Mouse (Mus musculus) retina, embryonic 14.5 days (tissue): Measurements from ENCODE around the gene Chchd6.
A peak's percentile ranks its signal among the peaks of the same experiment; 100 is the strongest.

Experiments
- DNase-seq: peaks from one replicate; pipeline ENCODE4 v3.0.0-alpha.2; 2015; ENCODE audit warnings: low spot score

Chchd6 gene

DNA sequence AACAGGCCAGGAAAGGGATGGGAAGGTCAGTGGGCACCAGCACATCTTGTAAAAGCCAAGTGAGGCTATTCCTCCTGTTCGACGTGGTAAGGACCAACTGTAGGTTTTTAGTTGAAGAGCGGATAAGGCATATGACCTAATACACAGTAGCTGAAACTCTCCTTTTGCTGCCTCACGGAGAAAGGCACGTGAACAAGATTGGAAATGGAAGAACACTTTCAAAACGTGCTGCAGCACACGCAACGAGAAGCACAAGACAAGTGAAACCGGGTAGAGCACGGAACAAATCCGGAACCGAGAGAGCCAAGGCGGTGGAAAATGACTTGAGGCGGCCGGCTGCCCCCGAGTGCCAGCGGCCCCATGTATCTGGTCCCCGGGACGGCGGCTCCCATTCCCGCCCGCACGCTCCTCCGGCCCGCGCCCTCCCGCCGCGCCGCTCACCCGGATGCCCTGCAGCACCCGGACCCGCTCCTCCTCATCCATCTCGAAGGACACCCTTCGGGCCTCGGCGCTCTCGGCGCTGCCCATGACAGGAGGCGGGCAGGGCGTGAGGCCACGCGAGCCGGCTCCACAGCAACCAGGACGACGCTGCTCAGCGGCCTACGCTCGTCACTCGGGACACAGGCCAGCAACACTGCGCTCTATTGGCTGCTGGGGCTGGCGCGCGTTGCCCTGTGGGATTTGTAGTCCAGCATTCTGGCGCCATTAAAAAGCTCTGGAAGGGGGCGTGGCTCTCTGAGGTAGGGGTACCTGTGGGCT lies at the start of gene Chchd6:
Gene Chchd6 (minus strand): TSS at position 635 of the 759 bp plus-strand sequence.
- DNase-seq, result peak; percentile 97

DNA sequence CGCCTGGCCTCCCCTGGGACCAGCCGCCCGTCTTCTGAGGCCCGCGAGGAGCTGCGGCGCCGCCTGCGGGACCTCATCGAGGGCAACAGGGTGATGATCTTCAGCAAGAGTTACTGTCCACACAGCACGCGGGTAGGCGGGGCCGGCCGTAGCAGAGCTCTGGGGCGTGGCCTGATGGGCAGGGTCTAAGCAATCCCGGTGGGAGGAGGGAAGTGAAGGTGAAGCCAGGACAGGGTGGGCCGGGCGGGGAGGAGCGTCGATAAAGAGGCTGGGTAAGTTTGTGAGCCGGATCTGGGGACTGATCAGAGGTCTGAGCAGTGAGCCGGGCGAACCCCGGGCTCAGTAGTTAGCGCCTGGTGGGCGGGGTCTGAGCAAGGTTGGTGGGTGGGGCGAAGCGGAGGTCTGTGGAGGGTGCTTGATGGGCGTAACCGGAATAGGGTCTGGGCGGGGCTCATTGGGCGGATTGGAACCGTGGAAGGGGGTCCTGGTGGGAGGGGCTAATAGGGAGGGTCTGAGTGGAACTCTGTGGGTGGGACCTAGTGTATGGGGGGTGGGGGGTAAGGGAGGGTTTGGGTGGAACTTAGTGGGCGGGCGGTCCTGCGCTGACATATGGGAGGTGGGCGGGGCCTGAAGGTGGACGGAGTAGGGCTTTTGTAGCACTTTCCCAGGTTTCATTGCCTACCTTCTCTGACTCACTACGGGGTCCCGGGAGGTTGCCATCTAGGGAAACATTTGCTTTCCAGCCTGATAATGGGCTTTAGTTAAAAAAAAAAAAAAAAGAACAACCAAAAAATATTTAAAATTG lies 49.0 kb upstream of the Chchd6 start:
- peak; percentile 93 for DNase-seq

DNA sequence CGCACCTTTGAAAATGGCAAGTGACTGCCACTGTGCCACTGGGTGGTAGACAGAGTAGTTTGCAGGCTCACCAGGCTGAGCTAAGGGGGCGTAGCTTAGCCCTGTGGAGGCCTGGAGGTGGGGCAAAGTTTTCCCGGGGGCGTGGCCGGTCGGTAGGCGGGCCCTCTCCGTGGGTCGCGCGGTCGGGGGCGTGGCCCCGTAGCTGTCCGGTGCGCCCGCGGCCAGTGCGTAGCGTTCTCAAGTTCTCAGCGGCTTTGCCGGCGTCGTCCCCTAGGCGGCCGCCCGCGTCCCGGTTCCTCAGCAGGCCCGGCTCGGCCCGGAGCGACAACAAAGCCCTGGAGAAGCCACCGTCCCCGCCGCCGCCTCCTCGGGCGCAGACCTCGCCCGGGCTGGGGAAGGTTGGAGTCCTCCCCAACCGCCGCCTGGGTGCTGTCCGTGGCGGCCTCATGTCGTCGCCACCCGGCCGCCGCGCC lies 48.4 kb upstream of the Chchd6 start, which contains the start of gene Txnrd3:
Gene Txnrd3 (plus strand): TSS at position 191 of the 473 bp plus-strand sequence.
- peak; percentile 94 for DNase-seq

DNA sequence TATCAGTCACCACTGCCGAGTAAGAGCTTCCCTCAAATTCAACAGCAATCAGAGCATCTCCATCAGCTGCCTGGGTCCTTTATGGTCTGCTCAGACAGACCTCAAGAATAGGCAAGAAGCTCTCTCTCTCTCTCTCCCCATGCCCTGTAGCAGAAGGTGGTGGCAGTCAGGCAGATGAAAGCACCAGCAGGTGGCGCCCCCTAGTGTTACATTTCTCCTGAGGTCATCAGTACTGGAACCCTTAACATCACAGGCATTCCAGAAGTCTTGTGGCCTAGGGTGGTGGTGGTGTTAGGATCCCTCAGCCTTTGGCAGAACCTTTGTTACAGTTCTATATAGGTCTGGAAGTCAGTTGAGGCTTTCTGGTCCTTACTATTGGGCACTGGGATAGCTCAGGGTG lies 43.6 kb upstream of the Chchd6 start:
- peak; percentile 76 for DNase-seq

DNA sequence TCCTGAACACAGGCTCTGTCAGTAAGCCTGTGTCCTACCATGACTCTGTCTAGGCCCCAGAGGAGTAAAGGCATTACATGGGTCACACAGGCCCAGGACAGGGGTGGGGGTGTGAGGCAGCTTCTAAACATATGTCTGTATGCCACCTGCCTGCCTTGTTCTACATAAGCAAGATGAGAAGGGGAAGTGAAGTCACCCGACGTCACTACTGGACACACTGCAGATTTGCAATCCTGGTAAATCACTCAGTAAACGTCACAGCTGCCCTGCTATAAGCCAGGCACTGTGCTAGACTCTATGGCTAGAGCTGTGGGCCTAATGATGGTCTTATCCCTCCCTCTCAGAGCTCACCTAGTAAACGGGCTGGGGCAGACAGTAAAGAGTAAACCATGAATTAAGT lies 42.5 kb upstream of the Chchd6 start:
- DNase-seq, result no peak

DNA sequence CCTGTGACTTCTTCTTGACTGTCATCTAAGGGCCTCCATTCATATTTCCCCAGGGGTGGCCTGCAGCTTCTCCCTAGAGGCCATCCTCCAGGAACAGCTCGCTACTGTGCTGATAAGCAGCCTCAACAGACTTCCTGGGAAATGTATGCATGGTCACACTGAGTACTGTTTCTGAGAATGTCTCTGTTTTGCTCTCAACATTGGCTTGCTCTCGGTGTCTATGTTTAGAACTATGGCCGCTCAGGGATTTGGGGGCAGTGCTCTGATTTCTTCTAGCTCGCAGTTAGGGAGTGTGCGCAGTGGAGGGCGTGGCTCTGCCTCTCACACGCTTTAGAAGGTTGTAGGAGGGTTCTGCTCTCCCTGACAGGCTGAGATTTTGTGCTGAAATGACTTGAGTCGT lies 38.9 kb upstream of the Chchd6 start:
- DNase-seq, result no peak

DNA sequence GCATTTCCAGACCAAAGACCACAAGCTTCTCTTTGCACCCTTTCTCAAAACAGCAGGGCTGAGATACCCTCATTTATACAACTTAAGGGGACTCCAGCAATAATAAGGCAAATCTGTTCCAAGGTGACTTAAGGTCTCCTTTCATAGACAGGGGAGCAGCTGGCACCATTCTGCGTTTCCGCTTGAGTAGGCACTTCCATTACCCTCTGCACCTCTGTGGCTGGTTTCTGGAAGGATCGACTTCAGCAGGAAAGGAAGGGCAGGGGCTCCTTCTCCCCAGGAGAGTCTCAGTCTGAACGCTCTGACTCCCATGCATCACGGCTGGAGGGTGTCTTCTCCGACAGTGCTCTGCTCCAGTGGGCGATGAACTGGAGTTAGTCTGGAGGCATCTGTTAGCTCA lies 37.7 kb upstream of the Chchd6 start:
- peak; percentile 43 for DNase-seq

DNA sequence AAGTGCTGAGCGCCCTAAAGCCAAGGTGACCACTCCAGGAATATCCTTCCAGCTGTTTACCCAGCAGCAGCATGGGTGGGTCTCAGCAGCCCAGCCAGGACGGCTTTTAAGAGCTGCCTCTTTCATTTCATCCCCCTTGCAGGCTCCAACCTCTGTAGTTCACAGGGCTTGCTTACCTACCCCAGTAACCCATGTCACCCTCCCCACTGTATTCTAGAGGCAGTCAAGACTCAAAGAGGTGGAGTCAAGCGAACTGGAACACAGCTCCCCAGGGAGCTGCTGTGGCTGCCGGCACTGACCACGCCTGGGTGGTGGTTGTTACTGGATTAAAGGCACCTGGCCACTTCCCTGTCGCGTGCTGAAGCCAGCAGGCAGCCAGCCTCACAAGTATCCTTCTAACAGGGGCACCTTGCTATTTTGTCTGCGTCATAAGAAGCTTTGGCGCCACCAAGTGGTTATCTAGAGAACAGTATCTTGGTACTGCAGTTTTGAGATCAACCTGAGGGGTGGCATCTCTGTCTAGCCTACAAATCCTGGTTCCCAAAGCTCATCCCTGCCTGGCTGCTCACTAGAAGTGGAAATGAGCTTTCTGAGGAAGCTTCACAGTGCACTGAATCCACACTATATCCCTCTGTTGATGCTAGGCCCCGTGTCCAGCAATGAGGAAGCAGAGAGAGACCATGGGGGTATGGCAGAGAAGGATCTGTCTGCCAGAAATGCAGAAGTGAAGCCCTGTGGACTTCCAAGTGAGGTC lies 36.5 kb upstream of the Chchd6 start:
- DNase-seq, result peak; percentile 90

DNA sequence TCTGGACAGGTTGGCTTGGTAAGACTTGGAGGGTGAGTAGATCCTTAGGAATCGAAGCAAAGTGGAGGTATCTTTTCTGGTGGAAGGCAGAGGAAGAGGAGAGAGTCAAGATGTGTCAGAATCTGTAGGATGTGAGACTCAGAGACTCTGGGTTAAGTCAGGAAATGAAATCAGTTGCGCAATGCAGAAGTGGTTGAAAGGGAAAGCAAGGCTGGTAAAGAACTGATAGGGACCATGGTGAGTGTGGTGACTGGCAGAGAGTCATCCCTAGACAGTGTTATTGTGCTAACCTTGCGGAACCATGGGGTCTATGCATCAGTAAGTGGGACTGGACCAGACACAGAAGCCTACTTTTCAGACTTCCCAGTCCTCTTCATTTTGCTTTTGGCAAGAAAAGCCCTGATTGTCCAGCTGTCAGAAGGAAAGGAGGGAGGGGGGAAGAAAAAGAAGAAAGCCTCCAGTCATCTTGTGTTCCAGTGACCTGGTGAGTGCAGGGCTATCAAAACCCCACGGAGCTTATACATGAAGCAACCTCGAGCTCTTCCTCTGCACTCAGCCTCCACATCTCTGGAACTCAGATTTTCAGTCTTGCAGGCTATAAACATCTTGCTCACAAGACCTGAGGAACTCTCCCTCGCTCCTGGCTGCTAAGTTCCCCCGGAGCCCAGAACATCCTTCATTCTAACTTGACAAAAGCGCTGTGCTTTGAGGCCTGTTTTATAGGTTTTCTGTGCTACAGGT lies 32.8 kb upstream of the Chchd6 start:
- DNase-seq, result no peak

DNA sequence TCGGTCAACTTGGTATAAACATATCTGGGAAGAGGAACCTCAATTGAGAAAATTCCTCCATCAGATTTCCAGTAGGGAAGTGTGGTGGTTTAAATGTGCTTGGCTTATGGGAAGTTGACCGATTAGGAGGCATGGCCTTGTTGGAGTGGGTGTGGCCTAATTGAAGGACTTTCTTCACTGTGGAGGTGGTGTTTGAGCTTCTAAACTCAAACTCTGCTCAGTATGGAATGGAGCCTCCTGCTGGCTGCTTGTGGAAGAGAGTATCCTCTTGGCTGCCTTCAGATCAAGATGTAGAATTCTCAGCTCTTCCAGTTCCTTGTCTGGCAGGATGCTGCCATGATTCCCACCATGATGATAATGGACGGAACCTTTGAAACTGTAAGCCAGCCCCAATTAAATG lies 27.2 kb upstream of the Chchd6 start:
- DNase-seq, result no peak

DNA sequence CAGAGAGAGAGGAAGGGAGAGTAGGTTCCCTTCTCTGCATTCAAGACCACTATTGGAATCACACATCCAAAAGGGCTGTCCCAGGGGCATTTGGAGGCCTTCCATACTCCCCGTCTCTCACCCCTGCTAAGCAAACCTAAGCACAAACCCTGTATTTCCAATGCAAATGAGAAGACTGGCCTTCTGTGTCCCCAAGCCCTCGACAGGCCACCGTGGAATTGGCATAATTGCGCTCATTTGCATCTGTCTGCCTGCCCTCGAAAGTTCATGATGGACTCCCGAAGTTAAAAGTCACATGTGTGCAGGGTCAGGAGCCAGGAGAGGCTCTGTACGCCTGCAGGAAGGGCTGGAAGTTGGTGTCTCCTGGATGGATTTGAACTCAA lies 19.9 kb upstream of the Chchd6 start:
- no peak for DNase-seq

DNA sequence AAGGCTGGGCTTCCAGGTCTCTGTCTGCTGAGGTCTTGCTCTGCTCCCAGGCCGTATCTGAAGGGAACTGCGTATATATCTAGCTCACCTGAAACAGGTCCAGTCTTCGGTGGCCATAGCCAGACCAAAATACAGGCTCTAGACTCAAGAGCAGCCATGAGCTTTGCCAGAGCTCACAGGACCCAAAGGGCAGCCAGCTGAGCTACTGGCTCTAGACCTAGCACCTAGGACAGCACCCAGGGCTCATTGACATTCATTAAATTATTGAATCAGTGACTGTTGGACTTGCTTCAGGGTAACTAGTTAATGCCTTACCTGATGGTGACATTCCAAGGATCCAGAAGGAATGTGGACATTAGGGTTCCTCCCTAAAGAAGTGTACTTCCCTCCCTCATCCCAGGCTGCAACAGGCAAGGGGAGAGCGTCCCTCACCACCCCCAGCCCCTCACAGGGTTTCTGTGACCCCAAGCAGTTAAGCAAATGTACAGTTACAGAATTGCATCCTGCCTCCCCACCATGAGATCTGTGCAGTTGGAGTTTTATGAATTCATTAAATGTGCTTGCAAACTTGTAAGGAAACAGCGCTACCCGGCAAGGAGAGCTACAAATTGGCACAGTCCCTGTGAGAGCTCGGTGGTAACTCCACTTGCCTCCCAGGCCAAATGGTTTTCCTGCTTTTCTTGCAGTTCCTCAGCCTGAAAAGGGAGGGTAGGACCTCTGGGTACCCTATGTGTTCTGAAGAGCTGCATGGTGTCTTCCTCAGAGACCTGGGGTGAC lies 19.3 kb upstream of the Chchd6 start:
- DNase-seq, result no peak

DNA sequence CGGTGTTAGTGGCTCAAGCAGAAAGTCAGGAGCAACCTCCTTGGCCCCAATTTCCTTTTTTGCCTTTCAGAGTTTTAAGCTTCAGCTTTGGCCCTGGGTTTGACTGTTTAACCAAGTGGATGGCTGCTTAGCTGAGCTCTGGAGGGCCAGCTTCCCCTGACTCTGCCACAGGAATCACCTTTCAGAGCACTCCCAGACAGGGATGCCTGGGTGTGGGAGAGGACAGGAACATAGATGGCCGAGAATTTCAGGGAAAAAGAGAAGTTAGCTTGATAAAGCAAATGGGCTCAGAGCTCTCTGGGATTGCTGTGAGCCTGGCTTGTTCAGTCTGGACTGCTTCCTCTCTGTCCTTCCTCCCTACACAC lies 18.6 kb upstream of the Chchd6 start:
- DNase-seq, result no peak

DNA sequence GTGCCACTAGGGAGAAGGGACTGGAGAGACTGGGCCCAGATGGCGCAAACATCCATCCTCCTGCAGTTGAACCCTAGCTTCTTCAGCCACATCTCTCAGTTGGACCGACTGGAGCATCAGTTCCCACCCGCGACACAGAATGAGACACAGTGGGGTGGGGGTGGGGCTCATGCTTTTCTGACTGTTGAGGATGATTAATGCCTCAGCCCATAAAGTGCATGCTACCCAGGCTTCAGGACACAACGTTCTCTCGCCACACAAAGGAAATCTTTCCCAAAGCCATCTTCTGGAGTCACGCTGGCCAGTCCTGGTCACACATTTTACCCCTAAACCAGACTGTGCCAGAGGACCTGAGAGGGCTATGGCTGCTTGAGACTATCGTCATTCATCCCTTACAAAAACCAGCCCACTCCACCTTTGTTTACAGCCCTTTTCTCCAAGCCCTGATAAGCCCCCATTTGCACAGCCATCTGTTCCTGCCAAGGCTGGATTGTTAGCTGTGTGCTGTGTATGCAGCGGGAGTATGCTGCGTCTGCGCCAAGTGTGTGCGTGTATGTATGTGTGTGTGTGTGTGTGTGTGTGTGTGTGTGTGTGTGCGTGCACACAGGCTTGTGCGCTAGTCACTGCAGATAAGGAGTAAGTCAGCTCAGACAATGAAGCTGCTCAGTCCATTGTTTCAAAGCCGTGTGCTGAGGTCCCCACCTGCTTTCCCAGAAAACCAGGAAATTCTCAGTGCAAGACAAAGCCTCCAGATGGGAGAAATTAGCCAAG lies 18.1 kb upstream of the Chchd6 start:
- DNase-seq, result peak; percentile 64

DNA sequence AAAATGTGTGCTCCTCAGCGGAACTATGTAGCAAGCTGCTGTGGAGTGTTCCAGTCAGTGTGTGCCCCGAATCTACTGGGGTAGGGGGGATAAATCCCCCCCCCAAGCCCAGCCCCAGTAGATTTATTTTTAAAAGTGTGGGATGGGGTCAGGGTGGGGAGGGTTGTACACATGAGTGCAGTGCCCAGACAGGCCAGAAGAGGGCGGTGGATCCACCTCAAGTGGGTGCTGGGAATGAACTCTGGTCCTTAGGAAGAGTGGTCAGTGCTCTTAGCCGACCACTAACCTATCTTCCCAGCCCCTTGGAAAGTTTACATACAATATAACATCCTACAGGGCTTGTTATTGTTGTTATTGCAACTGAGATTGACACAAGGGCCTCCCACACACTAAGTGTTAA lies 12.5 kb upstream of the Chchd6 start:
- DNase-seq, result no peak

DNA sequence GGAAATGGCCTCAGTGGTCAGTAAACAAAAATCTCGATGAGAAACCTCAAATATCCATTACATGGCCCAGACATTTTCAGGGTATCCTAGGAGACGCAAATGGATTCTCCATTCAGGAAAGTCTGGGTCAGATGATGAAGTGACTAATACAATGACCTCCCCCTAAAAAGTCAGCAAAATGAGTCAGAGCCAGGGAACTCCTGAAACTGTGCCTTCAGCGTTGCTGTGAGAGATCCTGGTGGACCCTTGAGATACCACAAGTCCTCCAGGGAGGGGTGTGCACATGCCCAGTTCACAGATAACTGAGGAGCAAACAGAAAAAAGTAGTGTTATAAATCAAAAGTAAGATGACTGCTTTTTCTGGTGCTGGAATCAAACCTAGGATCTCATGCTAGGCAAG lies 10.6 kb upstream of the Chchd6 start:
- DNase-seq, result no peak

DNA sequence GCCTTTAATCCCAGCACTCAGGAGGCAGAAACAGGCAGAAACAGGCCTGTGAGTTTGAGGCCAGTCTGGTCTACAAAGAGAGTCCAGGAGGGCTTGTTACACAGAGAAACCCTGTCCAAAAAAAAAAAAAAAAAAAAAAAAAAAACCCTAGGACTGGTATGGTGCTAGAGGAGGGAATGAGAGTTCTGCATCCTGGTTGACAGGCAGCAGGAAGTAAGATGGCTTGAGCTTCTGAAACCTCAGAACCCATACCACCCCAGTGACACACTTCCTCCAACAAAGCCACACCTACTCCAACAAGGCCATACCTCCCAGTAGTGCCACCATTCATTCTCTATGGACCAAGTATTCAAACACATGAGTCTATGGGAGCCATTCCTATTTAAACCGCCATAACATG lies 1.1 kb upstream of the Chchd6 start:
- no peak for DNase-seq

DNA sequence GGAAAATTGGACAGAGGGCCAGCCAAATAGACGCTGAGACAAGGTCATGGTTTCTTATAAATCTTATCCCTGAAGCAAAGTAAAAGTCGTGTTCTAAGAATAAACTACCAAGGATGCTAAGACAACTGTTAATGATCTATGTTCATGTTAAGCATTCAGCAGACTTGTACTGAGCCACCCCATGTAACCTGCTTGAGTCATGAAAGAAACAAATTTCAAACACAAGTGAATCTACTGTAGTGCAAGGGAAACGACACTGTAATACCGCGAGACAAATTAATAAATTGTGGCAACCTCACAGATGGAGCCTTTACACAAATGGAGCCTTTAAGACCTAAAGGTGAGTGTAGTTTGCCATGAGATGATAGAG lies 310 bp upstream of the Chchd6 start:
- DNase-seq, result no peak

DNA sequence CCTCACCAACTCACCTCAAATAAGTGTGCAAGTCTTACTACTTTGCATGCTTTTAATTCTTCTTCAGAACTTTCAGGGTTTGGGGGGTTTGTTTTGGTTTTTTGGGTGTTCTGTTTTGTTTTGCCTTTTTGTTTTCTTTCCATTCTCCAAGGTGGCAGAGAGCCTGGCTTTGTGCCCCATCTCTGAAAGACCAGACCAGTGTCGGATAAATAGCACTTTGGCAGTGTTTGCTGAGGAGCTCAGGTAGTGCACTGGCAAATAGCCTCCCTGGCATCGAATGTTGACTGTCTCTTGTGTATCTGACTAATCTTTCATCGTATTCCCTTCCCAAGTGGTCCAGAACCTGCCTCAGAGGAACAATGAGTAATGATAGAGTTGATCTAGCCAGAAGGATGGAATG lies 3.4 kb downstream of the Chchd6 start:
- no peak for DNase-seq

DNA sequence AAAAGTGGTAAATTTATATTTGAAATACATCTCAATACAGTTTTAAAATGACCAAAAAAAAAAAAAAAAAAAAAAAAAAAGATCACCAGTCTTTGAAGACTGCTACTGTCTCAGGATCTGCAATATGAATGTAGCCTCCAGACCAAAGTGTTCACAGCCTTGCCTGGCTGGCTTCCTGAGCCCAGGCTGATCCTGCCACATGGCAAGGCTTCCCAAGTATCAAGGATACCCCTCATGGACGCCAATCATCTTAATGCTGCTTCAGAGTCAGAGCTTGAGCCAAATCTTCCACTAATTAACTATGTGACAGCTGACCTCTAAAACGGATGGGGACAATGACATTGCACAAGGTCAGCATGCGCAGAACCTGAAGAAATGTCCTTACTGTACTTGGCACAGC lies 3.9 kb downstream of the Chchd6 start:
- DNase-seq, result no peak
